Mouse (Mus musculus) lung, adult 2 months (tissue): ENCODE measurements around the gene Cela2a.

Experiments used
- CTCF ChIP-seq: fragments of 200-500 bp; IDR thresholded peaks from 2 replicates; pipeline ENCODE4 v1.5.1; 2011; ENCODE audit warnings: mild to moderate bottlenecking, low read length, control low read depth; ENCODE audit not compliant: insufficient read depth
- POLR2A ChIP-seq: fragments of 200-500 bp; IDR thresholded peaks from 2 replicates; pipeline ENCODE4 v1.6.1; 2011; ENCODE audit warnings: low read depth, mild to moderate bottlenecking, control low read depth, low read length, borderline replicate concordance; ENCODE audit errors: extremely low read depth

- TF ChIP-seq CTCF (no peak), POLR2A (no peak)
These were observed 47.0 kb upstream of the Cela2a start for GRCm38 (mm10) chr4:141872977-141873376.
